Mouse (Mus musculus) bone marrow macrophage, adult 2 months (primary cell): ENCODE data around the gene Slc30a1. TPM values are rescaled to one million over a fixed set of nuclear protein-coding genes. Genes with fewer than 3 reads are reported as not detected.

Experiments
- H3K27ac ChIP-seq: 2 replicates; pipeline ENCODE4 v1.5.1; 2012; ENCODE audit warnings: low read depth, low read length; ENCODE audit not compliant: insufficient read depth
- H3K4me1 ChIP-seq: 2 replicates; pipeline ENCODE4 v1.6.1; 2012; ENCODE audit warnings: low read length; ENCODE audit not compliant: control insufficient read depth, insufficient read depth
- H3K4me3 ChIP-seq: 2 replicates; pipeline ENCODE4 v1.5.1; 2012; ENCODE audit warnings: mild to moderate bottlenecking, low read length, moderate library complexity; ENCODE audit not compliant: insufficient read depth
- CTCF ChIP-seq: IDR thresholded peaks from 2 replicates; pipeline ENCODE4 v1.5.1; 2012; ENCODE audit warnings: low read depth, mild to moderate bottlenecking, low read length, moderate library complexity
- POLR2A ChIP-seq: IDR thresholded peaks from 2 replicates; pipeline ENCODE4 v1.6.1; 2012; ENCODE audit warnings: mild to moderate bottlenecking, low read depth, low read length, borderline replicate concordance
- polyA plus RNA-seq: library from polyadenylated mRNA; stranded (reverse); fragments of >200 nt; gene quantifications from 2 replicates; pipeline ENCODE4 v1.2.4, GENCODE M21; 2012; ENCODE audit not compliant: missing spikeins, insufficient read depth, insufficient read length

Gene Slc30a1
- polyA plus RNA-seq, 1 experiment: 12.3 TPM

DNA sequence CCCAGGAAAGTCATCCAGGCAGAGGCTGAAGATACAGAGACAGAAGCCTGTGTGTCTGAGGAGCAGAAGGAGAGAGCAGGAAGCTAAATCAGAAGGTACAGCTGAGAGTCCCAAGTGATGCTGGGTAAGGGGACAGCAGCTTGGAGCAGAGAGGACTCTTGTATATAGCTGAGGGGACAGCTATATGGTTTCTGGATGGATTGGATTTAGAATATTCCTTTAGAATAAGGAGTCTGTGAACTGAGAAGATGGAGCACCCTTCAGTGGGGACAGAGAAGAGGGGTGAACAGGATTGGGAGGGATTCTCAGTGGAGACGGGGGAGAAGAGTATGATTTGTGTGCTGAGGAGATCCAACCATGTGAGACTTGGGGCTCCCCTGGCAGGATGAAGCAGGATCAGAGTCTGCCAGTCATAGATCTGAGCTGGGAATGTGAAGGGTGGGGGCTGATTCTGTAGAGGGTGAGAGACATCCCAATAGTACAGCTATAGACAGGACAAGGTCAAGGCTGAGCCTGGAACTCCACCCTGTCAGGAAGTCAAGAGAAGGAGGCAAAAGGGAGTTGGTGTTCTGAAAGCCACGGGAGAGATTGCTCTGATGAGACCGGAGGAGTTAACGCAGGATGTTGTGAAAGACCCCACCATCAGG, 26.5 kb downstream of the Slc30a1 start:
- H3K4me3 ChIP-seq: no peak overlapping the region
- TF ChIP-seq CTCF (no peak), POLR2A (no peak)
- H3K27ac ChIP-seq: no peak overlapping the region
- no peaks in the 10 kb centered on the region for H3K4me1 ChIP-seq

DNA sequence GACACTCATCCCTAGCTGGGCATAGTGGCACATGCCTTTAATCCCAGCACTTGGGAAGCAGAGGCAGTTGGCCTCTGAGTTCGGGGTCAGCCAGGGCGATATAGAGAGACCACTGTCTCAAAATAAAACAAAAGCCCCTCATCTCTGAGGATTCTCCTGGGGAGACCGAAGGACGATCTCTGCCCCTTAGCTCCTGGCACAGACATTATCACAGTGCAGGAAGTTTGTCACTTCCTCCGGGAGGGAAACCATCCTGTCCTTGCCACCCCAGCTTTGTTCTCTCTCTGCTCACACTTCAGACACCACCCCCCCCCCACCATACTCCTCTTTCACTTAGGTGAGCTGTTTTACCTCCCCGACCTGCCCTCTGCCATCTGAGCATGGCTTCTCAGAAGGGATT, 37.1 kb downstream of the Slc30a1 start:
- H3K27ac ChIP-seq: no peak overlapping the region

DNA sequence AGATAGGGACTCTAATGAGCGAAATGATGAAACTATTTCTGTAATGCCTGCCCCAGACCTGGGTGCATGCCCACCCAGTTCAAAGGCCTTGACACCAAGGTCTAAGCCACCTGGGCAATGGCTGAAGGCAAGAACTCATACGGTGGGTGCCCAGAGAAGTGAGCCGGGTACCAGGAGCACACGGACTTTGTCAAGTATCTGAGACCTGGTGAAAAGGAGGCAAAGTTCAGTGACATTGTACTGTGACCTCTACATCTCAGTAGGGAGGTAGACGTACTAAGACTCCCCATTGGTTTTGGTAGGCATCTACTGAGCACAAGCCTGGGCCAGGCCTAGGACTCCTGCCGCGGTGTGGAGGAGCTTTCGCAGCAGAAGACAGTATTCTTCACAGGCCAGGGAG, 38.8 kb downstream of the Slc30a1 start:
- TF ChIP-seq CTCF: no peak
- TF ChIP-seq POLR2A: no peak
- H3K4me3 ChIP-seq: no peak overlapping the region
- peaks cover 7% of the 10 kb centered on the region for H3K4me1 ChIP-seq
- no peak overlapping the region for H3K27ac ChIP-seq

More for the DNA sequence above, 37.1 kb downstream of the Slc30a1 start:
- Histone ChIP-seq H3K4me1 (peaks cover 4% of the 10 kb centered on the region), H3K4me3 (no peak overlapping the region)
- no peak for TF ChIP-seq CTCF
- TF ChIP-seq POLR2A: no peak

DNA sequence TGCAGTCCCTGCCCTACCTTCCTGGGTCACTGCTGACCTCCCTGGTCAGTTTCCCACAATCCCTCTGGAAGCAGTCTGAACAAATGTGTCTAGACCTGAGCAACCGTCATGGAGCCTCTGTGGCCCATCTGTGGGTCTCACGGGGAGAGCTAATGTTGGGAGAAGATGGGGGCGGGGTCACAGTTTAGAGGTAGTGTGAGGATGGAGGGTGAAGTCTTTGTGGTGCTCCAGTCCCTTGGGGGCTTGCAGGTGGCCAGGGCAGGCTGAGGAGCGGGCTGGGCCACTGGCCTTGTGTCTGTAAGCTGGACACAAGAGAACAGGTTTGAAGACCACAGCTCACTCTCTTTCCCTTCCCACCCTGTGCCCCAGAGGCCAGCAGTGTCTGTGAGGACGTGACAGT, 39.2 kb downstream of the Slc30a1 start:
- Histone ChIP-seq H3K27ac (no peak overlapping the region), H3K4me3 (no peak overlapping the region), H3K4me1 (peaks cover 10% of the 10 kb centered on the region)
- TF ChIP-seq CTCF: no peak
- no peak for TF ChIP-seq POLR2A

DNA sequence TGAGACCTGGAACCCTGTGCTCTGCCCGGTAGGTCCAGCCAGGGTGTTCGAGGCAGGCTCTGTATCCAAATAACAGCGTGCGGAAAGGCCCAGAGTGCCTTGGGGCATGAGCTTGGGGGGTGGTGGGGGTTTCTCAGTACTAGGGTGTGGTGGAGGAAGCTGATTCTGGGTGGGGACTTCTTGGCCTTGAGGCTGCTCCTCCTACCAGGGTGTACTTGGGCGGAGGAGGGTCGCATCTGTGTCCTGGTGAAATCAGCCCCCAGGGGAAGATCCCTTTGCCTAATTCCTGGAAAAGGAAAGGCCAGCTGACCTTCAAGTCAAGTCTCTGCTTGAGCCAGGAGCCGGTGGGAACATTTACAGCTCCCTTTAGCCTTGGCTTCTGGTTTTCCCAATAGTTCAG, 39.7 kb downstream of the Slc30a1 start:
- TF ChIP-seq CTCF: no peak
- TF ChIP-seq POLR2A: no peak
- Histone ChIP-seq H3K4me3 (no peak overlapping the region), H3K27ac (no peak overlapping the region), H3K4me1 (peaks cover 10% of the 10 kb centered on the region)

DNA sequence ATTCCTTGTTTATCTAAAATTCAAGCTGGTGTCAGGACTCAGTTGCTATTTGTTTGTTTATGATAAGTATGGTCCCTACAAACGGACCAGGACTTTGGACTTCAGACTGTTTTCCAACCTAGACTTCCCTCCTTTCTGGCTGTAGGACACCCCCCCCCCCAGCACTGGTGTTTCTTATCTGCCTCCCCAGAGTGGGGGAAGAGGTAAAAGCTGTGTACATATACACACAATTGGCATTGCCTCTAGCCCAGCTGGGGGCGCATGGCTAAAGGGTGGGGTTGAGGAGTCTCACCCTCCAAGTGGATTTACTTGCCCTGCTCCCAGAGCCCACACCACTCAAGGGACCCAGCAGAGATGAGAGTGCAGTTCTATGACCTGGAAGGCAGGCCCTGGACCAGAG, 40.3 kb downstream of the Slc30a1 start:
- H3K4me3 ChIP-seq: no peak overlapping the region
- peaks cover 10% of the 10 kb centered on the region for H3K4me1 ChIP-seq
- TF ChIP-seq POLR2A (no peak), CTCF (no peak)
- H3K27ac ChIP-seq: no peak overlapping the region

DNA sequence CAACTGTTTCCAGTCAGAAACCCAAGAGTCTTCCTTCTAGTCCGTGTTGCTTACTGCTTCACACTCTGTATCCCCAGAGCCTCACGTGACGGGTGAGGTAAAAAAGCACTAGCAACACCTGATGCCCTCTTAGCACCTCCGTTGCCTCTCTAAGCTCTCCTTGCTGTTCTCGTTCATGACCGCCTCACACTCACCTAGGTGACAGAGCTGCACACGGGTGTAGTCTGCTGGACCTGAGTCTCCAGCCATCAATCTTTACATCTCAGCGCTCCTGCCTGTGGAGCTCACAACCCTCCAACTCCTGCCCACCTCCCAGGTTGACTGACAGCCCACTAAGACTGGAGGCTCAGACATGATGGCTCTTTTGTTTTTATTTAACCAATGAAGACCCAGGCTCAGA, 41.2 kb downstream of the Slc30a1 start:
- Histone ChIP-seq H3K27ac (no peak overlapping the region), H3K4me3 (no peak overlapping the region), H3K4me1 (peaks cover 10% of the 10 kb centered on the region)
- TF ChIP-seq CTCF (no peak), POLR2A (no peak)

DNA sequence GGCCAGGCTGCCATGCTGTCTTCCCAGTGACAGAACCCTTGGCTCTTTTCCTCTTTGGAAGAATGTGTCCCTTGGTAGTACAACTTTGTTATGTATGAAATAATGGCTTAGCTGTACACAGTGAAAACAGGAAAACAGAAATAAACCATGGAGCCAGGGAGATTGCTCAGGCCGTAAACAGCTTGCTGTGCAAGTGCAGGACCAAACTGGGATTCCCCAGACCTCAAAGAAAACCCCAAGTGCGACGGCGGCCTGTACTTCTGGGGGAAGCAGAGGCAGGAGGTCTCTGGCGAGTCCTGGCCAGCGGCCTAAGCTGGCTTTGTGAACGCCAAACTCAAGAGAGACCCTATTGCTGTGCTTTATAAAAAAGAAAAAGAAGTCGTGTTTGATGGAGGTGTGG, 42.0 kb downstream of the Slc30a1 start:
- TF ChIP-seq POLR2A (no peak), CTCF (no peak)
- peaks cover 10% of the 10 kb centered on the region for H3K4me1 ChIP-seq
- no peak overlapping the region for H3K27ac ChIP-seq

DNA sequence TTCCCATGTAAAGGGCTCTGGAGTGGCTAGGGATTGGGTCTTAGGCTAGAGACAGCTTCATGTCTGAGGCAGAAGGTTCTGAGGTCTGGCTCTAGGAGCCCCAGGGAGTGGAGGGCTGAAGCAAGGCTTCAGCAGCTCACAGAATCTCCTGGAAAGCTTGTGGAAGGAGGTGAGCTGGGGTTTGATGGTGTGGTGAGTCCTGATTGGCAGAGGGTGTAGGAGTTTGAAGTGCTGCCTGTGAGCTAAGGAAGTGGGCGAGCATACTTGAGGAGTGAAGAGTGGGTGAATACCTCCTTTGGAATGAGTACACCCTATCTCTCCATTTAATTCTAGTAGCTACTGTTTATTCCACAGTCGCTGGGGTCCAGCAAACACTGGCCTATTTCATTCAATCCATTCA, 44.0 kb downstream of the Slc30a1 start:
- Histone ChIP-seq H3K27ac (no peak overlapping the region), H3K4me1 (peaks cover 20% of the 10 kb centered on the region), H3K4me3 (no peak overlapping the region)
- TF ChIP-seq POLR2A (no peak), CTCF (no peak)

More for the DNA sequence above, 42.0 kb downstream of the Slc30a1 start:
- no peak overlapping the region for H3K4me3 ChIP-seq

DNA sequence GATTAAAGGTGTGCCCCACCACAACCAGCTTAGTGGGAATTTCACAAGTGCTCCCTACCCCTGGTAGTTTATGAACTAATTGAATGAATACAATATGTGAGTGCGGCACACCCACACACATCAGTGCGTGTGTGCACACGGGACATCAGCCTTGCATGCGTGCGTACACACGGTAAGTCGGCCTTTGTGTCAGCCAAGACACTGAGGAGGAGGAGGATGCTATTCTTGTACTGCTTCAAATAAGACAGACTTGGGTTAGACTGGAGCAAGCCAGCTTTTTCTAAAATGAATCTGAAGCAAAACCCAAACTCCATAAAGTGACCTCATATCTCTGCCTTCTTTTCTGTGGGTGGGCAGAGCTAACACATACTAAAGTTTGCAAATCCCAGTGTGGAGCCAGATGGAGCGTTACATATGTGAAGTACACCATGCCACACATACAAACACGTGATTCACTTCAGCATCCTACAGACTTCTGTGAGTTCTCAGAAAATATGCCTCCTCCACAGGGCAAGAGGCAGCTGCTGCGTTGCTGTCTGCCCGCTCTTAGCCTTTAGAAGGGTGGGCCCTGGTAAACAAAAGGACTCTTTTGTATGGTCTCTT, 46.3 kb downstream of the Slc30a1 start:
- H3K27ac ChIP-seq: no peak overlapping the region
- no peak for TF ChIP-seq CTCF
- no peak for TF ChIP-seq POLR2A
- H3K4me3 ChIP-seq: no peak overlapping the region
- peaks cover 33% of the 10 kb centered on the region for H3K4me1 ChIP-seq
